Mouse (Mus musculus) kidney, adult 2 months (tissue): ENCODE measurements around the gene Apbb1ip. TPM values are rescaled to one million over a fixed set of nuclear protein-coding genes. Genes with fewer than 3 reads are reported as not detected.

Experiments
- DNase-seq: peaks from one replicate; pipeline ENCODE4 v3.0.0; 2021
- H3K27ac ChIP-seq: fragments of 200-500 bp; 2 replicates; pipeline ENCODE4 v1.5.1; 2012; ENCODE audit warnings: low read depth, low read length, control low read depth, inconsistent platforms; ENCODE audit not compliant: insufficient read depth
- H3K27me3 ChIP-seq: fragments of 200-500 bp; replicated peaks from 2 replicates; pipeline ENCODE4 v1.6.1; 2012; ENCODE audit warnings: mild to moderate bottlenecking, moderate library complexity, low read length, inconsistent platforms; ENCODE audit not compliant: control insufficient read depth, insufficient read depth
- H3K36me3 ChIP-seq: fragments of 200-500 bp; 2 replicates; pipeline ENCODE4 v1.6.1; 2012; ENCODE audit warnings: mild to moderate bottlenecking, moderate library complexity, low read length, inconsistent platforms; ENCODE audit not compliant: control insufficient read depth, insufficient read depth
- H3K4me1 ChIP-seq: fragments of 200-500 bp; 2 replicates; pipeline ENCODE4 v1.6.1; 2011; ENCODE audit warnings: low read length; ENCODE audit not compliant: control insufficient read depth, insufficient read depth
- H3K4me3 ChIP-seq: fragments of 200-500 bp; 2 replicates; pipeline ENCODE4 v1.5.1; 2011; ENCODE audit warnings: mild to moderate bottlenecking, low read depth, low read length, control low read depth; ENCODE audit not compliant: insufficient read depth
- CTCF ChIP-seq: fragments of 200-500 bp; conservative IDR thresholded peaks from 2 replicates; pipeline ENCODE4 v1.5.1; 2011; ENCODE audit warnings: low read depth, mild to moderate bottlenecking, control low read depth, low read length, moderate library complexity, mixed read lengths; ENCODE audit not compliant: insufficient read depth, insufficient read length
- POLR2A ChIP-seq: fragments of 200-500 bp; IDR thresholded peaks from one replicate; pipeline ENCODE4 v1.6.1; 2011; ENCODE audit warnings: low read depth, low read length, control low read depth
- WGBS: fragments of 180-500 bp; shearing (Covaris S2); methylation state at CpG from one replicate; pipeline ENCODE4 v1.1.7; 2018; 5-methylcytosine and 5-hydroxymethylcytosine counted together
- polyA plus RNA-seq: library from polyadenylated mRNA; depleted of rRNA; stranded (reverse); fragments of >200 nt; gene quantifications from 2 replicates; pipeline ENCODE4 v1.2.3, GENCODE M21; 2012

The Apbb1ip gene
- polyA plus RNA-seq, 1 experiment = 2.0 TPM

DNA sequence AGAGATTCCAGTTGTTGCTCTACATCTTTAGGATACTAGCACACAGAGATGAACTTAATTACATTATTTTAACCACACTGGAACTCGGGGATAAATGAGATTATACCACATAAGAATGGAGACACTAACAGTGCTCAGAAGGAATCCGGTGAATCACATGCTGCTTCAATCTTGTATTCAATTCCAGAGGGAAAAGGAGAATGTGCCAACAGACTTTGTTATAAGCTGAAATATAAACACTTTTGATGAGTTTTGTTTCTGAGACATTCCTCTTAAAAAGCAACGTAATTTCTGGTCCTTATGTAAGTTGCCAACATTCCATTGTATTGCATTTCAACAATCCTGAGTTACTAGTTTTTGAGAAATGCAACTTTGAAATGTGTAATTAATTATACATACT is 1.8 kb downstream of the Apbb1ip start:
- no peak for DNase-seq
- Histone ChIP-seq H3K27ac (no peak overlapping the region), H3K4me3 (no peak overlapping the region), H3K27me3 (0 out of 2 replicates have a peak, but pooled peaks cover 1% of the 10 kb centered on the region), H3K4me1 (no peaks in the 10 kb centered on the region), H3K36me3 (no peaks in the 10 kb centered on the region)
- 76% methylated on average over 3 of the region's 3 CpGs for WGBS
- no peak for TF ChIP-seq CTCF
- no peak for TF ChIP-seq POLR2A

DNA sequence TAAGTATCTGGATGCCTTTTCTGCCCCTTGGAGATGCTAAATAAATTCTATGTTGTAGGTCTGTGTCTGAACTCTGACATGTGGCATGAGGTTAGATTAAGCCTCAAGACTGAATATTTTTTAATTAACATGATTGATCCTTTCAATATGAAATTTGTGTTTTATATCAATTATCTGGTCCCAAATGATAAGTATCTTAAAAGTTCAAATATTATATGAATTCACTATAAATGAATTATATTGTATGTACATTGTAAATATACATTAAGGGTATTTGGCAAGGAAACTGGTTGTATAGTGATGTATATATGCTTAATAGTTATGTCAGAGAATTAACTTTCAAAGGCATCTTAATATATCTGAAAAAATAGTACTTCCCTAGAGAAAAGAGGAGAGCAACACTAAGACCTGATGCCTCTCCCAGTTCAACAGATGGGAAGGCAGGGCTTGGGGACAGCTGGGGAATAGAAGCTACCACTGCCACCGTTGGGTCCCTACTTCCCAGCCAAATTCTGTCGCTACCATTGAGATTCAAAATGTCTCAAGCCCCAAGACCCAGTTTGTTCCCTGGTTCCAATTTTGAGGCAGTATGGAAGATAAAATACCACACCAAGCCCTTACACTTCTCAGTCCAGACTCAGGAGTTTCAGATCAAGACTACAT is 2.8 kb downstream of the Apbb1ip start:
- H3K4me1 ChIP-seq = no peaks in the 10 kb centered on the region
- no peak overlapping the region for H3K27ac ChIP-seq
- 75% methylated on average over 2 of the region's 2 CpGs for WGBS
- DNase-seq = no peak
- H3K36me3 ChIP-seq = no peaks in the 10 kb centered on the region
- TF ChIP-seq POLR2A (no peak), CTCF (no peak)
- H3K4me3 ChIP-seq = no peak overlapping the region
- H3K27me3 ChIP-seq = 0 out of 2 replicates have a peak, but pooled peaks cover 1% of the 10 kb centered on the region

- no peak for DNase-seq
- 0 out of 2 replicates have a peak, but pooled peaks cover 1% of the 10 kb centered on the region for H3K27me3 ChIP-seq
- H3K4me1 ChIP-seq = no peaks in the 10 kb centered on the region
- no peaks in the 10 kb centered on the region for H3K36me3 ChIP-seq
- WGBS = 95% methylated on average over 3 of the region's 3 CpGs
- no peak overlapping the region for H3K4me3 ChIP-seq
- no peak for TF ChIP-seq POLR2A
- TF ChIP-seq CTCF = no peak
- no peak overlapping the region for H3K27ac ChIP-seq
These were observed 3.9 kb downstream of the Apbb1ip start for GRCm38 (mm10) chr2:22777757-22778156.

DNA sequence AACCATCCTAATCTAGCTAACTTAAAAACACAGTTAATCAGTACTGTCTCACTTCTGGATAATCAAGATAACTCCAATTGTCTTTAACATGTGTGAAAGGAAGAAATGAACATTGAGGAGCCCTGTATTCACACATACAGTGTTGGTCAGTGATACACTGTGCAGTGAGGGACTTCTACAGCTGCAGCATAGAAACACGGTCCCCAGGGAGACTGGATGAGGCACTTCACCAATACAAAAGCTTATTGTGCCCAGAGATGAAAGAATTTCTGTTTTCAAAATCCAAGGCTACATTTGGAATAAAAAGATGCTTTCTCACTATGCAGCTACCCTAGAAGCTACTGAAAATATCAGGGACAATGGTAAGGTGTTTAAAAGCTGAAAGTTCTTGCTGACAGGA is 7.0 kb downstream of the Apbb1ip start:
- no peak overlapping the region for H3K27ac ChIP-seq
- no peaks in the 10 kb centered on the region; the same call in 1 of the 2 replicates for H3K27me3 ChIP-seq
- H3K36me3 ChIP-seq = no peaks in the 10 kb centered on the region
- H3K4me1 ChIP-seq = no peaks in the 10 kb centered on the region
- DNase-seq = no peak
- 91% methylated on average over 1 of the region's 1 CpGs for WGBS
- no peak overlapping the region for H3K4me3 ChIP-seq
- no peak for TF ChIP-seq POLR2A
- TF ChIP-seq CTCF = no peak

- no peak for TF ChIP-seq POLR2A
- DNase-seq = no peak
- Histone ChIP-seq H3K4me1 (no peaks in the 10 kb centered on the region), H3K27ac (no peak overlapping the region), H3K27me3 (no peaks in the 10 kb centered on the region; the same call in 1 of the 2 replicates), H3K4me3 (no peak overlapping the region), H3K36me3 (no peaks in the 10 kb centered on the region)
- WGBS = 42% methylated on average over 4 of the region's 4 CpGs
These were observed 7.6 kb downstream of the Apbb1ip start for GRCm38 (mm10) chr2:22781387-22782009.

GRCm38 (mm10) chr2:22782057-22782456 is 8.2 kb downstream of the Apbb1ip start:
- 81% methylated on average over 3 of the region's 3 CpGs for WGBS
- no peak for TF ChIP-seq POLR2A
- no peak for TF ChIP-seq CTCF
- Histone ChIP-seq H3K4me3 (no peak overlapping the region), H3K4me1 (no peaks in the 10 kb centered on the region), H3K27me3 (no peaks in the 10 kb centered on the region; the same call in 1 of the 2 replicates), H3K36me3 (no peaks in the 10 kb centered on the region), H3K27ac (no peak overlapping the region)
- DNase-seq = no peak

DNA sequence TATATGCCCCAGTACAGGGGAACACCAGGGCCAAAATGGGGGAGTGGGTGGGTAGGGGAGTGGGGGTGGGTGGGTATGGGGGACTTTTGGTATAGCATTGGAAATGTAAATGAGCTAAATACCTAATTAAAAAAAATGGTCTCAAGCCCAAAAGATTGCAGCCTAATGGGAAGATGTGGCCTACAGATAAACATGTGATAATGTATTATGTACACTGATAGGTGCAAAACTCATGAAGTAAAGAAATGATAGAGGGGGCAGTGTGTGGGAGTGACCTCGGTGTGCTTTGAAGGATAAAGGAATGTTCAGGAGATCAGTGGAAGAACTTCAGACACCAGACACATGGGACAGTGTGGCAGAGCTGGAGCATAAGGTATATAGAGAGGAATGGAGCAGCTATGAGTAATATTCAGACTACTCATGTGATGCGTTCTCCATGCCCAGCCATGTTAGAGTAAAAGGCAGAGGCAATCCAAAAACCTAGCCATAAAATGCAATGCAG is 9.3 kb downstream of the Apbb1ip start:
- Histone ChIP-seq H3K36me3 (no peaks in the 10 kb centered on the region), H3K4me1 (no peaks in the 10 kb centered on the region), H3K4me3 (no peak overlapping the region), H3K27me3 (no peaks in the 10 kb centered on the region; the same call in 1 of the 2 replicates), H3K27ac (no peak overlapping the region)
- DNase-seq = no peak
- TF ChIP-seq POLR2A (no peak), CTCF (no peak)
- 76% methylated on average over 2 of the region's 2 CpGs for WGBS
